Comparison of ENCODE assay signal across 25 mouse cellular contexts in the genomic region with DNA sequence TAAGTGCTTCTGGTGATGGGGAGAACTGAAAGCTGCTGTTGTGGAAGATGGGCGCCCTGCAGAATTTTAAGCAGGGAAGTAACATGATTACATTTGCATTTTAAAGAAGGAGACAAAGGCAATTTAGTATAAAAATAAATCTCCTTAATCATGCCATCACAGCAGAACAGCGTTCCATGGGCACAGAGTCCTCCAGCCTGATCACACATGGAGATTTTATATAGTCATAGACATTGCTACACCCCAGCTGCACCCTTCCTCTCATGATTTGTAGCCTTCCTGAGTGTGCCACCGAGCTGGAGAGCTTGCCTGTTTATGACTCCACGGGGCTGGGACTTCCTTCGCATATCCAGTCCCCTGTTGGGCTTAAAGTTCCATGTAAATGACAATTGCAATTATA. TPM values are rescaled to one million over a fixed set of nuclear protein-coding genes. Genes with fewer than 3 reads are reported as not detected.
DNase-seq lines count a peak whose midpoint lies in the region; ATAC-seq and TF ChIP-seq lines count a peak whose summit lies in the region.
"Had no signal": no experiment of that assay in that cellular context is flagged by ENCODE, and none has a peak within 500 bp of the region (broad histone marks: within the 10 kb centered on the region; RNA-seq: fewer than 3 reads in every experiment).

No protein-coding gene starts in this region.

- H3K9ac ChIP-seq in forebrain, embryonic 16.5 days (replicated peaks; ENCODE audit: low read depth, low read length), result no peak overlapping the region
- no peak overlapping the region for H3K9ac ChIP-seq in neural tube, embryonic 15.5 days (replicated peaks)
- H3K9ac ChIP-seq: embryonic facial prominence, embryonic 12.5 days; hindbrain, embryonic 12.5 days had no signal

- no peaks in the 10 kb centered on the region for H3K9me3 ChIP-seq in forebrain, embryonic 16.5 days (ENCODE audit: control insufficient read depth, low read length)
- no peaks in the 10 kb centered on the region for H3K9me3 ChIP-seq in neural tube, embryonic 15.5 days (replicated peaks)
- H3K9me3 ChIP-seq: embryonic facial prominence, embryonic 12.5 days; heart, embryonic 10.5 days; hindbrain, embryonic 12.5 days had no signal

- H3K4me1 ChIP-seq in forebrain, embryonic 16.5 days (replicated peaks; ENCODE audit: control insufficient read depth, insufficient read depth, low read length), result peaks cover 13% of the 10 kb centered on the region
- H3K4me1 ChIP-seq in neural tube, embryonic 15.5 days, result peaks cover 14% of the 10 kb centered on the region
- H3K4me1 ChIP-seq: embryonic facial prominence, embryonic 12.5 days; heart, embryonic 10.5 days had no signal

- peak; percentile 44 for ATAC-seq in frontal cortex, adult (ENCODE audit: low TSS enrichment)
- ATAC-seq in forebrain, embryonic 16.5 days, result peak; percentile 87
- peak; percentile 87 for ATAC-seq in neural tube, embryonic 15.5 days (ENCODE audit: low FRiP score)
- ATAC-seq: inflammation-experienced regulatory T-cells, adult 6 months; intestine, postnatal 0 days had no signal

- H3K27me3 ChIP-seq in forebrain, embryonic 16.5 days (replicated peaks; ENCODE audit: control insufficient read depth, insufficient read depth, low read length), result no peaks in the 10 kb centered on the region
- H3K27me3 ChIP-seq in neural tube, embryonic 15.5 days (replicated peaks), result no peaks in the 10 kb centered on the region
- H3K27me3 ChIP-seq: embryonic facial prominence, embryonic 12.5 days; hindbrain, embryonic 12.5 days had no signal

- H3K36me3 ChIP-seq in forebrain, embryonic 16.5 days (ENCODE audit: control insufficient read depth, insufficient read depth), result no peaks in the 10 kb centered on the region
- no peaks in the 10 kb centered on the region for H3K36me3 ChIP-seq in neural tube, embryonic 15.5 days
- H3K36me3 ChIP-seq: embryonic facial prominence, embryonic 12.5 days; heart, embryonic 10.5 days; hindbrain, embryonic 12.5 days had no signal

- H3K4me2 ChIP-seq in forebrain, embryonic 16.5 days (ENCODE audit: low read length), result no peak overlapping the region
- no peak overlapping the region for H3K4me2 ChIP-seq in neural tube, embryonic 15.5 days
- H3K4me2 ChIP-seq: embryonic facial prominence, embryonic 12.5 days; hindbrain, embryonic 12.5 days had no signal

- 38% methylated on average over 5 of the region's 5 CpGs for WGBS in forebrain, embryonic 16.5 days
- WGBS in neural tube, embryonic 15.5 days, result 13% methylated on average over 5 of the region's 5 CpGs

- no peak overlapping the region for H3K4me3 ChIP-seq in layer of hippocampus, adult 2 months
- no peak overlapping the region for H3K4me3 ChIP-seq in forebrain, embryonic 16.5 days (replicated peaks; ENCODE audit: low read length)
- no peak overlapping the region for H3K4me3 ChIP-seq in neural tube, embryonic 15.5 days (replicated peaks)
- H3K4me3 ChIP-seq: embryonic facial prominence, embryonic 12.5 days; gastrocnemius, adult 2 months; heart, embryonic 10.5 days; hindbrain, embryonic 12.5 days had no signal

- H3K27ac ChIP-seq in layer of hippocampus, adult 2 months, result peak overlapping the region; percentile 28; the same call in 1 of the 2 replicates
- H3K27ac ChIP-seq in forebrain, embryonic 16.5 days (ENCODE audit: low read length), result peak overlapping the region; percentile 72
- H3K27ac ChIP-seq in neural tube, embryonic 15.5 days (replicated peaks), result peak overlapping the region; percentile 45; the same call in 1 of the 2 replicates
- H3K27ac ChIP-seq: embryonic facial prominence, embryonic 12.5 days; gastrocnemius, adult 2 months; heart, embryonic 10.5 days; hindbrain, embryonic 12.5 days had no signal

- no peak for TF ChIP-seq CTCF in layer of hippocampus, adult 2 months (conservative IDR thresholded peaks at IDR 0.05)

- DNase-seq in frontal cortex, postnatal 25 days (ENCODE audit: low spot score in 2 of 2), result no peak
- DNase-seq in layer of hippocampus, adult 2 months (ENCODE audit: low spot score in 2 of 2), result peak in 1 of 2 experiments; percentile 14
- no peak for DNase-seq in layer of hippocampus, adult 9-10 months (ENCODE audit: low spot score)
- DNase-seq in gastrocnemius, adult 18-20 months (ENCODE audit: low spot score), result no peak
- DNase-seq: adrenal gland, adult 8-10 months; adrenal gland, postnatal 36 days; cerebellum, adult 11-12 months; cerebellum, adult 9-10 months; cerebellum, postnatal 25 days; gastrocnemius, adult 2 months; gastrocnemius, postnatal 25 days; heart, postnatal 10 days; heart, postnatal 4 days; kidney, adult 8-10 months had no signal

RNA-seq across cellular contexts. Expression of a gene that starts 42.4 kb away (rescaled TPM):
- under 1 TPM; 0.29 to 0.74 TPM for total RNA-seq in layer of hippocampus, adult 2 months (2021)
- not detected in 2 replicates for polyA plus RNA-seq in forebrain, embryonic 16.5 days (2015; fragmentation: Nextera tagmentation; extraction: Ambion mirVana)
- 0.24 TPM in 1 of 2 replicates, not detected in the other for polyA plus RNA-seq in neural tube, embryonic 15.5 days (2015; fragmentation: Nextera tagmentation; extraction: Ambion mirVana)
- under 1 TPM in 1 of 2 experiments, not detected in 1; 0.07 TPM for total RNA-seq in gastrocnemius, adult 18-20 months (2021)
- total RNA-seq: adrenal gland, postnatal 36 days; ES-E14; gastrocnemius, adult 2 months; gastrocnemius, postnatal 25 days; granulocyte monocyte progenitor cell, adult 5-6 weeks; heart, postnatal 10 days had no signal
- polyA plus RNA-seq: embryonic facial prominence, embryonic 12.5 days; heart, embryonic 14.5 days; inflammation-experienced regulatory T-cells, adult 6 months; intestine, postnatal 0 days had no signal
